Mouse (Mus musculus) small intestine, adult 2 months (tissue): ENCODE data around the gene Plppr3. TPM values are rescaled to one million over a fixed set of nuclear protein-coding genes. Genes with fewer than 3 reads are reported as not detected.

Experiments
- H3K27ac ChIP-seq: fragments of 200-500 bp; 2 replicates; pipeline ENCODE4 v1.5.1; 2012; ENCODE audit warnings: low read depth, low read length, control low read depth, inconsistent platforms; ENCODE audit not compliant: insufficient read depth
- H3K27me3 ChIP-seq: fragments of 200-500 bp; 2 replicates; pipeline ENCODE4 v1.6.1; 2012; ENCODE audit warnings: mild to moderate bottlenecking, moderate library complexity, low read length, inconsistent platforms; ENCODE audit not compliant: control insufficient read depth, insufficient read depth
- H3K36me3 ChIP-seq: fragments of 200-500 bp; 2 replicates; pipeline ENCODE4 v1.6.1; 2012; ENCODE audit warnings: mild to moderate bottlenecking, low read length, control low read depth, inconsistent platforms; ENCODE audit not compliant: control insufficient read depth, insufficient read depth
- H3K4me1 ChIP-seq: fragments of 200-500 bp; 2 replicates; pipeline ENCODE4 v1.6.1; 2012; ENCODE audit warnings: low read length, inconsistent platforms, mixed read lengths; ENCODE audit not compliant: control insufficient read depth, insufficient read depth, insufficient read length
- H3K4me3 ChIP-seq: fragments of 200-500 bp; 2 replicates; pipeline ENCODE4 v1.5.1; 2012; ENCODE audit warnings: low read depth, mild to moderate bottlenecking, control low read depth, inconsistent platforms, low read length, moderate library complexity
- CTCF ChIP-seq: fragments of 200-500 bp; IDR thresholded peaks from 2 replicates; pipeline ENCODE4 v1.5.1; 2012; ENCODE audit warnings: low read depth, mild to moderate bottlenecking, control low read depth, inconsistent platforms, low read length, moderate library complexity, mixed read lengths; ENCODE audit not compliant: insufficient replicate concordance, insufficient read length; ENCODE audit errors: extremely low read depth
- POLR2A ChIP-seq: fragments of 200-500 bp; IDR thresholded peaks from 2 replicates; pipeline ENCODE4 v1.6.1; 2012; ENCODE audit warnings: low read depth, mild to moderate bottlenecking, control low read depth, inconsistent platforms, low read length, moderate library complexity
- WGBS: fragments of 180-500 bp; shearing (Covaris S2); methylation state at CpG from one replicate; pipeline ENCODE4 v1.1.7; 2018; 5-methylcytosine and 5-hydroxymethylcytosine counted together
- polyA plus RNA-seq: library from polyadenylated mRNA; depleted of rRNA; stranded (reverse); fragments of >200 nt; gene quantifications from 2 replicates; pipeline ENCODE4 v1.2.3, GENCODE M21; 2012

Gene Plppr3
- polyA plus RNA-seq, 1 experiment = 5.3 TPM

DNA sequence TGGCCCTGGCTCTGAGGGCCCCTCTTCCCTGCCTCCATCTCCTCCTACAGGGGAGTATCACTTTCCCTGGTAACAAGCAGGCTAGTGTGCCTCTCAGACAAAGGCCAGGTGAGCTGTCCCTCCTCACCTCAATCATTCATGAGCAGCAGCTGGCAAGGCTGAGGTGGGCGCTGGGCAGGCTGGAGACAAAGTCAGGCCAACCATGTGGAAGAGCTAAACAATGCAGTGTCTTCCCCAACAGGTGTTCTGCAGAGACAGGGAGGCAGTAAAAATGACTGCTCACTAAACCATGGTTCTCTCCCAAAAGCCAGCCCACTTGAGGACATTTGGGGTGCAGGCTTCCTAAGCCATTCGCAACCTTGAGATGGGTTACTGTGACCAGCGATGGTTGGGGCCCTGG lies 22.8 kb downstream of the Plppr3 start:
- peaks cover 28% of the 10 kb centered on the region for H3K4me1 ChIP-seq
- WGBS = 46% methylated on average over 3 of the region's 3 CpGs

GRCm38 (mm10) chr10:79849941-79850628 lies 24.3 kb downstream of the Plppr3 start:
- H3K27ac ChIP-seq = no peak overlapping the region
- H3K4me1 ChIP-seq = peaks cover 24% of the 10 kb centered on the region
- no peak overlapping the region for H3K4me3 ChIP-seq
- no peaks in the 10 kb centered on the region for H3K36me3 ChIP-seq
- WGBS = 70% methylated on average over 8 of the region's 8 CpGs
- TF ChIP-seq CTCF = no peak
- H3K27me3 ChIP-seq = no peaks in the 10 kb centered on the region

More for the DNA sequence above, 22.8 kb downstream of the Plppr3 start:
- Histone ChIP-seq H3K27ac (peak overlapping the region; percentile 99), H3K36me3 (peaks cover 5% of the 10 kb centered on the region; the same call in 1 of the 2 replicates), H3K4me3 (no peak overlapping the region), H3K27me3 (no peaks in the 10 kb centered on the region)
- TF ChIP-seq CTCF (no peak), POLR2A (no peak)

DNA sequence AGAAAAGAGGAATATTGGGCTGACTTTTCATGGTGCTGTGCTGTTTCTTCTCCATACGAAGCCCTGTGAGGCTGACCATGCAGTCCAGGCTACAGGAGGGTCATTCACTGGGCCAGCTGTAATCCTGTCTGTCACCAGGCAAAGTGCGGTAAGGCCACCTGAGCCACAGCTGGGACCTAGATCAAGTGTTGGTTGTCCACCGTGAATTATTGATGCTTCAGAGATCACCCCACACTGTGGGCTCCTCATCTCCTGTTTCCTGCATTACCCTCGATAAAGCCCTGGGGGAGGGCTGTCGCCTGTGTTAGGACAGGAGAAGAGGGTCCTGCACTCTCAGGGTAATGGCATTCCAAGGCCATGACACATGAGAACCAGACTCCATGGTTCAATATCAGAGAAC lies 27.9 kb downstream of the Plppr3 start:
- WGBS = 82% methylated on average over 5 of the region's 5 CpGs
- Histone ChIP-seq H3K27me3 (no peaks in the 10 kb centered on the region), H3K27ac (no peak overlapping the region), H3K4me3 (no peak overlapping the region), H3K36me3 (no peaks in the 10 kb centered on the region), H3K4me1 (peaks cover 17% of the 10 kb centered on the region)
- TF ChIP-seq POLR2A (no peak), CTCF (no peak)

DNA sequence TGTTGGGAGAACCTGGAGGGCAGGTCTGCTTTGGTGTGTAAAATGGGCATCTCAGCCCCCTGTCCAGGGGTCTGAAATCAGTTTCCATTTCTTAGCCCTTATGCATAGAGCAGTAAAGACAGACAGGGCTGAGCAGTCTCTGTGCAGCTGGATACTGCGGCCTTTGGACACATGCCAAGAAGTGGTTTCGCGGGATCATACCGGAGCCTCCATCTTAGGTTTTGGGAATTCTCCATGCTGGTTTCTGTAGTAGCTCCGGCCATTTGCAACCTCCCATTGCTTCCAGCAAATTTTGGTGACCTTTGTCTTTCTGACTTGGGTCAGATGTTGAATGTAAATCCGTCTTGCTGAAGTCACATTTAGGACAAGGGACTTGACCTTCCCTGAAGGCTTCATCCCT lies 31.0 kb downstream of the Plppr3 start:
- Histone ChIP-seq H3K4me3 (no peak overlapping the region), H3K4me1 (peaks cover 12% of the 10 kb centered on the region; the same call in 1 of the 2 replicates), H3K27ac (no peak overlapping the region), H3K36me3 (no peaks in the 10 kb centered on the region), H3K27me3 (no peaks in the 10 kb centered on the region)
- 44% methylated on average over 6 of the region's 6 CpGs for WGBS
- TF ChIP-seq CTCF (no peak), POLR2A (no peak)

GRCm38 (mm10) chr10:79842322-79842721 lies 32.1 kb downstream of the Plppr3 start:
- Histone ChIP-seq H3K4me3 (no peak overlapping the region), H3K36me3 (no peaks in the 10 kb centered on the region), H3K27me3 (no peaks in the 10 kb centered on the region), H3K27ac (no peak overlapping the region), H3K4me1 (peaks cover 12% of the 10 kb centered on the region; the same call in 1 of the 2 replicates)
- 79% methylated on average over 3 of the region's 3 CpGs for whole genome bisulfite sequencing
- no peak for TF ChIP-seq POLR2A
- no peak for TF ChIP-seq CTCF

- H3K4me1 ChIP-seq = peaks cover 12% of the 10 kb centered on the region; the same call in 1 of the 2 replicates
- peak overlapping the region; percentile 61 for H3K27ac ChIP-seq
- TF ChIP-seq POLR2A (peak; percentile 38; the same call in 1 of the 2 replicates), CTCF (no peak)
- H3K4me3 ChIP-seq = peak overlapping the region; percentile 60
- 2% methylated on average over 24 of the region's 24 CpGs for WGBS
- no peaks in the 10 kb centered on the region for H3K36me3 ChIP-seq
- H3K27me3 ChIP-seq = no peaks in the 10 kb centered on the region
Observed at GRCm38 (mm10) chr10:79840644-79841551, 33.5 kb downstream of the Plppr3 start.

- Histone ChIP-seq H3K36me3 (no peaks in the 10 kb centered on the region), H3K4me3 (no peak overlapping the region), H3K4me1 (peaks cover 12% of the 10 kb centered on the region; the same call in 1 of the 2 replicates), H3K27me3 (no peaks in the 10 kb centered on the region), H3K27ac (peak overlapping the region; percentile 35; the same call in 1 of the 2 replicates)
- no peak for TF ChIP-seq CTCF
- no peak for TF ChIP-seq POLR2A
- WGBS = 93% methylated on average over 3 of the region's 3 CpGs
Observed at GRCm38 (mm10) chr10:79840091-79840490, 34.3 kb downstream of the Plppr3 start.
